Mouse (Mus musculus): ENCODE results near the gene Gm20547.
A peak's percentile ranks its signal among the peaks of the same experiment; 100 is the strongest.
"Not testable (repeated sequence)": the region's sequence is repeated elsewhere in the genome, so short reads cannot be mapped to it uniquely, and the experiment has no call there.

Gene Gm20547

DNA sequence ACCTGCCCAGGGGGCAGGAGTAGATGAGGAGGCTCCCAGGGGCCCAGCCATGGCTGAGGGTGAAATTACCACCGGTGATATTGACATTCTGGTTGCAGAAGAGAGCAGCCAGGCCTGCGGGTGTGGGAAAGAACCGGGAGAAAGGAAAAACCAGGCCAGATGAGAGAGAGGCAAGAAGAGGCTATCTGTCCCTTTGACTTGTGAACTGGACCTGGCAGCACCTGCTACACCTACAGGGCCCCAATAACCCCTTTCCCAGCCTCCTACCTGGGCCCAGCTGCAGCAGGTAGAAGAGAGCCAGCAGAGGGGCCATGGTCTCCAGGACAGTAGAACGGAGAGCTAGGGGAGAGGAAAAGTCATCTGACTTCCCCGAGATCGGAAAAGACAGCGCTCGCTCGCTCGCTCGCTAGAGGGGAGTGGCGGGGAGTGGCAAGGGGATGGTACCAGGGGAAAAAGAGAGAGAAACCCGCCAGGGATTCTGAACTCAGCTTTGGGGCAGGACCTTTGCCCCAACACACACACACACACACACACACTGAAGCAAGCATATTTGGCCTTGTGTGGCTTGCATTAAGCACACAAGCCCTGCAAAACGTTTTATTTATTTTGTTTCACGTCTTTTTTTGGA, at the start of gene Gm20547:
Gm20547 (minus strand) TSS at position 360 of the 628 bp plus-strand sequence.
- peak; percentile 36 for DNase-seq

DNA sequence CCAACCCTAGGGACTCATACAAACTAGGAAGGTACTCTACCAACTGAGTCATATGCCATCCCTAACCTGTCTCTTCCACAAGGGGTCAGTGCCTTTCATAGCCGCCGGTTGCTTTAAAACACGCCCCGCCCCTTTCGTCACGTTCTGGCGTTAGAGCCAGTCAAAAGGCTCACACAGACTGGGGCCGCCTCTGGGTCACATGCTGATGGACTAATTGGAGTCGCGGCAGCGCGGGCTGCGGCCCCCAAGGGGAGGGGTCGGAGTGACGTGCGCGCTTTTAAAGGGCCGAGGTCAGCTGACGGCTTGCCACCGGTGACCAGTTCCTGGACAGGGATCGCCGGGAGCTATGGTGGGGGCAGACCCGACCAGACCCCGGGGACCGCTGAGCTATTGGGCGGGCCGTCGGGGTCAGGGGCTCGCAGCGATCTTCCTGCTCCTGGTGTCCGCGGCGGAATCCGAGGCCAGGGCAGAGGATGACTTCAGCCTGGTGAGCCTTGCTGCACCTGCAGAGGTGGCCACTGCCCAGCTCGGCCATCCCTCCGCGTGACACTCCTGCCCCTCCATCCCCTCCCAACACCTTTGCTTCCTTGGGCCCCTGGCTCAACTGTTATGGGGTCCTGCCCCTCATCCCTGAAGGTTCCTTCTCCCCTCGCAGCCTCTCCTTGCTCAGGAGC, 49.4 kb upstream of the Gm20547 start, which contains the start of gene Neu1:
Neu1 (plus strand) TSS at position 193 of the 674 bp plus-strand sequence.
- DNase-seq: peak; percentile 99

DNA sequence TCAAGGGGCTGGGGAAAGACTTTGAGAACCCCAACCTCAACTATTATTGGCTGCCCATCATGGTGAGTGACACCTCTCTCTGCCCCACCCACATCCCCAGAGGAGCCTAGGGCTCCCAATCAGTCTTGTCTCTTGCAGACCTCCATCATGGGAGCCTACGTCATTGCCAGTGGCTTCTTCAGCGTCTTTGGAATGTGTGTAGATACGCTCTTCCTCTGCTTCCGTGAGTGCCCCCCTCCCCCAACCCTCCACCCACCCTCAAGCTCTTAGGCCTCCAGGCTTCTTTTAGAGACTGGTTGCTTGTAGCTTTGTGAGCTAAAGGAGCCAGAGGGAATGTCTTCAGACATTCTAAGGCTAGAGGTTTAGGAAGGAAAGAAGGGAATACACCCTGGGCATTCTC, 47.0 kb upstream of the Gm20547 start:
- DNase-seq: no peak

DNA sequence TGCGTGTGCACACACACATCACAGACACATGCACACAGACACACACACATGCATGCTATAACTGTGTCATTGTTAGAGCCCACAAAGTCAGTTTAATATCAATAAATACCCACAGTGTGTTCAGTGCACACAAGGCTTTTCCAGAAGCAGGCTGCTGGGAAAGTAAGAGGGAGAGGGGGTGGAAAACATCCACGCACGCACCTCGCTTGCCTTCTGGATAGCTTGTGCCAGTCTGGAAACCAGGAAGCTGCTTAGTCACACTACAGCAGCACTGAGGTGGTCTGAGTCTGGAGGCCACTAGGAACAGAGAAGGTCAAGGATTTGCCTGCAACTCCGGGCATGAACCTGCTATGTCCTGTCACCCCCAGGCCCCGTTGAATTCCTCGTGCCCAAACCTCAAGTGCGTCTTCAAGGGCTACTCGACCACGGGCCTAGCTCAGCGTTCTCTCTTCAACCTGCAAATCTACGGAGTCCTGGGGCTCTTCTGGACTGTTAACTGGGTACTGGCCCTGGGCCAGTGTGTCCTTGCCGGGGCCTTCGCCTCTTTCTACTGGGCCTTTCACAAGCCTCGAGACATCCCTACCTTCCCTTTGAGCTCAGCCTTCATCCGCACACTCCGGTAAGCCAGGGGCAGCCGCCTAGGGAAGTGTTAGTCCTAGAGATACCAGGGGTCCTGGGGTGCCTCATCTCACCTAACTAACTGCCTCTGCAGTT, 45.6 kb upstream of the Gm20547 start:
- DNase-seq: no peak

DNA sequence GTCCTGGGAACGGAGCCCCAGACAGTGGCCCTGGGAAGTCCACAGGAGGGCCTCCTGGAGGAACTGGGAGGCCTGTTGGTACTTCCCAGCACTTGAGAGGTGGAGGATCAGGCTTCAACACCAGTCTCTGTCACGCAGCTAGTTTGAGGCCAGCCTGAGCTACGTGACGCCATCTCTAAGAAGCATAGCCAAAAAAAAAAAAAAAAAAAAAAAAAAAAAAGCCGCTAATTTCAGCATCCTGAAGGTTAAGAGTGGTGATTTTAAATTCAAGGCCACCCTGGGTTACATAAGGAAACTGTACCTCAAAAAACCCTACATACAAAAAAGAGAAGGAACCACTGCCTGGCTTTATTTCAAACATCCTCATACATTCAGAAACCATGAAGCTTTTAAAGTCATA, 42.4 kb upstream of the Gm20547 start:
- no peak for DNase-seq

DNA sequence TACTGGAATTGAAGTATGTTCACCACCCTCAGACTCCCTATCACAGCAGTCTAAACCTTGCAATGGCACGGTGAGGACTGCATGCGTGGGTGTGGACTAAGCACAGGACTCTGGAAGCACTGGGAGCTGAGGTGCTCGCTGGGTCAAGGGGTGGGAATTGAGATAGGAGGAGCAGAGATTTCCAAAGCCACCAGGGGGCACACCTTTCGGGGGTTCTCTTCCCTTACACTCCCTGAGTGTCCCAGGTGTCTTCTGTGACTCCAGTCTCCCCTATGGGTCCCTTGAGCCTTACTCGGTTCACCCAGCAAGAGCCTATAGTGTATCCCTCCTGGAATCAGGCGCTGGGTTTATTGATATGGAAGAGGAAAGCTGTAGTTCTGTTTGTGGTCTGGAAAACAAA, 41.1 kb upstream of the Gm20547 start:
- DNase-seq: no peak

DNA sequence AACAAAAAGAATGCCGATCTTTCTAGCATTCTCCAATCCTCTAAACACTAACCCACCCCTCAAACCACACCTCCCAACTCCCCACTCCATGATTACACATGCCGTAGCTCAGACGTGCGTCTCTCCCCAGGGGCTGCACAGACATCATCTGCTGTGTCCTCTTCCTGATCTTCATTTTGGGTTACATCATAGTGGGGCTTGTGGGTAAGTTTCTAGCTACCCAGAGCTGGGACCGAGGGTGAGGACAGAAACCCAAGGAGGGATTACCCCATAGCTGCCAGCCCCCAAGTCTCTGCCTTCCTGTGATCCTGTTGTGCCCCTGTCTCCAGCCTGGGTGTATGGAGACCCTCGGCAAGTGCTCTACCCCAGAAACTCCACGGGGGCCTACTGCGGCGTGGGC, 35.3 kb upstream of the Gm20547 start:
- DNase-seq: no peak

DNA sequence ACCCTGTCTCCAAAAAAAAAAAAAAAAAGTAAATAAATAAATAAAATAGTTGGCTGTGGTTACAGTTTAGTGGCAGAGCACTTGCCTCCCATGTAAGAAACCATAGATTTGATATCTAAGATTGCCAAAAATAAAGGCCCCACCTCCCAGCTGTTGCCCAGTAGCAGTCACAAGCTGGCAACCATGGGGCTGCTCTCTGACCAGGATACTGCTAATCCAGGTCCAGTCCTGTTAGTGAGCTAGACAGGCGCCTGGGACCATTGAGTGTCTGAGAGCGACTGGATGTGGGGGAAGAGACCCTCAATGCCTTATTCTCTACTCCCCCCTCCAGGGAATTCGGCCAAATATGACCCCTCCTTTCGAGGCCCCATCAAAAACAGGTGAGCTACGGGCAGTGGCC, 34.5 kb upstream of the Gm20547 start:
- no peak for DNase-seq

DNA sequence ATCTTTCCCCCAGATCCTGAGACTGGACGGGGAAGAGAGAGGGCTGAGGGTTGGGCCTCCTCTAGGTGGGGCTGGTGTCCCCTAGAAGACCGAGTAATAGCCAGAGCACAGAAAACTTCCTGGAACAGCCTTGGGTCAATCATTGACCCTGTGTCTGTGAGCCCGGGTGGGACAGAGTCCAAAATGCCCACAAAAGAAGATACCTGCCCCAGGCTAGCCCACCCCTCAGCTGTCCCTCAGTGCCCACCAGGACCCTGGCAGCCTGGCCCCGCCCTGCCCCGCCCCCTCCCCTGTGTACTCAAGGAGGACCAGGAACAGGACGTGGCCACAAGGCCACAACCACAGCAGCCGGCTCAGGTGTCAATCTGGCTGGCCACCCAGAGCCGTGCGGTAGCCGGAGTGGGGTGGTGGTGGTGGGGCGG, 33.6 kb upstream of the Gm20547 start:
- peak; percentile 87 for DNase-seq

DNA sequence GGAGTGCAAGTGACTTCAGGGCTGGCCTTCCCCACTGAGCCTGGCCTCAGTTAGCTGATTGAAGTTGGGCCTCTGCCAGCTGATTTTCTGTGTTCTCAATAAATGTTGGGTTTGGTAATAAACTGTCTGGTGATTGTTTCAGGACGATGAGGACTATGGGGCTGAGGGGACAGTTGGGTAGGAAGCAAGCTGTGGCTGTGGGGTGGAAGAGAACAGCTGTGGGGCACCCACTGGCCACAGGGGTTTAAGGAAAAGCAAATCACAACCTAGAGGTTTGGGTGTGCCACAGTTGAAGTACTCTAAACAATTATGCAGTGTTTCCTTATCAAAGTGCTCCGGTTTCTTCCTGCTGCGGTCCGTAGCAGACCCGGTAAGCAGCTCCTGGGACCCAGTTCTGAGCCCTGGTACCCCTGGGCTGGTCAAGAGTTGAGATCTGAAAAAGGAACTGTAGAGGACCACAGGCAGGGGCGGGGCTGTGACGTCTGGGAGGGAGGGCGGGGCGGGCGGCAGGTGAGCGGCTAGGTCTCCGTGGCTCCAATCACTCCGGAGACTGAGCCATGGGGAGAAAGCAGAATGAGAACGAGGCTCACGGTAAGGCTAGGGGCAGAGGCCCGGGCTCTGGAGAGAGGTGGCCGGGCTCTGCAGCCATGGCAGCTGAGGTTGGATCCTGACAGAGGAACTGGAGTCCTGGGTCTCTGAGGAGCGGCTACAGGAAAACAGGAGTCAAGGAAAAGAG, 32.3 kb upstream of the Gm20547 start, which contains the start of gene Slc44a4:
Slc44a4 (plus strand) TSS at position 537 of the 736 bp plus-strand sequence.
- peak; percentile 48 for DNase-seq

DNA sequence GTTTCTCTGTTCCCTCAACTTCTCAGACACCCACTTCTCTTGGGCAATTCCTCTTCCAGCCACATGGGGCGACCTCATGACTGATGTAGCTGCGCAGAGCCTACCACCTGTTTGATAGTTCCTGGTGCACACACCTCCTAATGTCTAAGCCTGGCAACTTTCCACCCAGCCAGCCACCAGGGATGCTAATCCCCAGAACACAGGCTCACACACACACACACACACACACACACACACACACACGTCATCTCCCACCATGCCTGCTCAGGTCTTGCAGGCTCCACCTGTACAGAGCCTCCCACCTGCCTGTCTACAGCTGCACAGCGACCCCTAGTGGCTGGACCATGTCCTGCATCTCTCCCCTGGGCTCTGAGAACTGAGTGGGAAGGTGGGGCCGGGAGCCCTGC, 30.1 kb upstream of the Gm20547 start:
- peak; percentile 81 for DNase-seq

DNA sequence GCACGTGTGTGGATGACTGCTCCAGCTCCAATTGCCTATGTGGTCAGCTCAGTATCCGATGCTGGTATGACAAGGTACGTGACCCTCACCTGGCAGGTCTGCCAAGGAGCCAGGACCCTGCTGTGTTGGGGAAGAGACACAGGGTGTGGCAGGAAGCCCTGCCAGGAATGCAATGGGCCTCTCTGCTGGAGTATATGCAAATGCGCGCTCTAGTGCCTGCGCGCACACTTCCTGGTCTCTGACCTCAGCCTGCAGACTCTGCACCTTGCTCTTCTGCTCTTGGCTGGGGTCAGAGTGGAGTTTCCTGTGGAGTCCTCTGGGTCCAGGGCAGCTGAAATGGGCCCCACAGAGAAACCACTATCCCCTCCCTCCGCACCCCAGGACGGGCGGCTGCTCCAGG, 29.1 kb upstream of the Gm20547 start:
- DNase-seq: peak; percentile 73

DNA sequence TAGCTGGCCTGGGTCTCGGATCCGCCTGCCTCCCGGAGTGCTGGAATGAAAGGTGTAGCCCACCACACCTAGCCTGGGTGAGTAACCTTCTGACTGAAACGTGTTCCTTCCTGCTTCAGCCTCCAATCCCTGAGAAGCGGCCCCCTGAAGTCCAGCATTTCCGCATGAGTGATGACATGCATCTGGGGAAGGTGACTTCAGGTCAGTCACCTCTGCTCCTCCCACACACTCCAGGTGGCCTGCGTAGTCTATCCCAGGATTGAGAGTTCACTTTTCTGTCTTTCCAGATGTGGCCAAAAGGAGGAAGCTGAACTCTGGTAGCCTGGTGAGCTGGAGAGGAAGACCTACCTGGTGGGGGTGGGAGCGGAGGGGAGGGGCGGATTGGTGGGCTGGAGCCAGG, 21.1 kb upstream of the Gm20547 start:
- no peak for DNase-seq

DNA sequence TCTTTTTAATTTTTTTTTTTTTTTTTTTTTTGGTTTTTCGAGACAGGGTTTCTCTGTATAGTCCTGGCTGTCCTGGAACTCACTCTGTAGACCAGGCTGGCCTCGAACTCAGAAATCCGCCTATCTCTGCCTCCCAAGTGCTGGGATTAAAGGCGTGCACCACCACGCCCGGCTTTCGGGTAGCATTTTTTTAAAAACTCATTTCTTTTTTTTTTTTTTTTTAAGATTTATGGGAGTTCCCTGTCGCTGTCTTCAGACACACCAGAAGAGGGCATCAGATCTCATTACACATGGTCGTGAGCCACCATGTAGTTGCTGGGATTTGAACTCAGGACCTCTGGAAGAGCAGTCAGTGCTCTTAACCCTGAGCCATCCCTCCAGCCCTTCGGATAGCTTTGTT, 20.1 kb upstream of the Gm20547 start:
- DNase-seq: not testable (repeated sequence)

DNA sequence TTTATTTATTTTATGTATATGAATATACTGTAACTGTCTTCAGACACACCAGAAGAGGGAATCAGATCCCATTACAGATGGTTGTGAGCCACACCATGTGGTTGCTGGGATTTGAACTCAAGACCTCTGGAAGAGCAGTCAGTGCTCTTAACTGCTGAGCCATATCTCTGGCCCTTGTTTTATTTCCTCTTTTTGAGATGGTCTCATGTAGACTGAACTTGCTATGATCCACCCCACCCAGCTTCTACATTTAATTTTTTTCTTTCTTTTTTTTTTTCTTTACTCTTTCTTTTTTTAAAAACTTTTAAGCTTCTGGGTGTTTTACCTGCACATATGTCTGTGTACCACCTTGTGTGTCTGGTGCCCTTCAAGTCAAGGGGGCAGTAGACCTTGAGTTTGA, 19.0 kb upstream of the Gm20547 start:
- not testable (repeated sequence) for DNase-seq

DNA sequence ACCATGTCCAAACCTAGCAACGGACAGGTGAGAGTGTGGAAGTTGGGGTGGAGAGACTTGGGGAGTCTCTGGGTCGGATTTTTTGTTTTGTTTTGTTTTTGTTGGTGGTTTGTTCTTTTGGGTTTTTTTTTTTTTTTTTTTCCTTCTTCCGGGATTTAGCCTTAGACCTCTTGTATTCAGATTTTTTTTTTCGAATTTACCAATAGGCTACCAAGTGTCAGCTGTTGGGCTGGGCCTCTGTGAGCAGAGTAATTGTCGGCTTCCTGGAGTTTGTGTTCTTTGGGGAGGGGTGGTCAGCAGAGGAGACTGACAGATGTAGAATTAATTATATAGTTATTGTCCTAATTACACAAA, 18.0 kb upstream of the Gm20547 start:
- DNase-seq: no peak

DNA sequence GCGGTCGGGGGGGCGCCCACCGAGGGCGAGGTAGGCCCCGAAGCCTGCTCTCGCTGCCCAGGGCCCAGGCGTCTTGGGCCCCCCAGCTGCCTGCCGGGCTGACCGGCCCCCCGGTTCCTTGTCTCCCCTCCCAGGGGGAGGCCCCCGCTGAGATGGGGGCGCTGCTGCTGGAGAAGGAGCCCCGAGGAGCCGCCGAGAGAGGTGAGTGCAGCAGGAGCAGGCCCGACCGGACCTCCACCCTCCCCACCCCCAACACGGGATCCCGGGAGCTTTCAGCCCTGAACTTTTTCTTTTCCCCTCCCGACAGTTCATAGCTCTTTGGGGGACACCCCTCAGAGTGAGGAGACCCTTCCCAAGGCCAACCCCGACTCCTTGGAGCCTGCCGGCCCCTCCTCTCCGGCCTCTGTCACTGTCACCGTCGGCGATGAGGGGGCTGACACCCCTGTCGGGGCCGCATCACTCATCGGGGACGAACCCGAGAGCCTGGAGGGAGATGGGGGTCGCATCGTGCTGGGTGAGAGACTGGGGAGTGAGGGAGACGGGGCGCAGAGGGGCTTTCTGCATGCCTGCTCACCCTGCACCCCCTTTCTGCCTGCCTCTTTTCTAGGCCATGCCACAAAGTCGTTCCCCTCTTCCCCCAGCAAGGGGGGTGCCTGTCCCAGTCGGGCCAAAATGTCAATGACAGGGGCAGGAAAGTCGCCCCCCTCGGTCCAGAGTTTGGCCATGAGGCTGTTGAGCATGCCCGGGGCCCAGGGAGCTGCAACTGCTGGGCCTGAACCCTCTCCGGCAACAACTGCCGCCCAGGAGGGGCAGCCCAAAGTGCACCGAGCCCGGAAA, 17.4 kb upstream of the Gm20547 start:
- DNase-seq: no peak

DNA sequence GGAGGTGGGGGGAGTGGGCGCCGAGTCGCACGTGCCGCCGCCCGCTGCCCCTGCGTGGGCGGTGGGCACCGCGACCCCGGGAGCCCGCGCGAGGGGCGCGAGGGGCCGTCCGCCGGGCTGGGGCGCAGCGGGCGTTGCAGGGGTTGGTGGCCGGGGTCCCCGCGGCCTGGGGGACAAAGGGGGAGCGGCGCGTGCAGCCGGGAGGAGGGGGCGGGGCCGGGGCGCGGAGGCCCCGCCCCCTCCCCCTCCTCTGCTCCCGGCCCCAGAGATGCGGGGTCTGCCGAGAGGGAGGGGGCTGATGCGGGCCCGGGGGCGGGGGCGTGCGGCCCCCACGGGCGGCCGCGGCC, 16.8 kb upstream of the Gm20547 start:
- DNase-seq: no peak

DNA sequence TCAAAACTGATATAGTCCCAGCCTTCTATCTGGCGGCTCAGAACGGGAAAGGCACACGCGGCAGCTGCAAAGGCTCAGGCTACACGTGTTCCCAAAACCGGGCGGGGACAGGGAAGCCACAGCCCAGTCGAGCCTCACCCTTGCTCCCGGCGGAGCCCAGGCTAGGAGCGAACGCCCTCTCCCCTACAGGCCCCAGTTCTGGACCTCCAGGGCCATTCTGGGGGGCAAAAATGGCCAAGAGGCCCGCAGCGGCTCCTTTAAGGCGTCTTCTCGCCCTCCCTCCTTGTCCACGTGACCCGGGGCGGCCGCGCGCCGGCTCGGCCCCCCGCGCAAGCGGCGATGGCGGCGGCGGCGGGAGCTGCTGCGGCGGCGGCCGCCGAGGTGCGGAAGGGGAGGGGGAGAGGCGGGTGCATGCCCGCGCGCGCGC, 16.3 kb upstream of the Gm20547 start, which contains the start of the genes C2 and Ehmt2:
C2 (minus strand) TSS at position 106 of the 427 bp plus-strand sequence.
Ehmt2 (plus strand) TSS at position 310 of the 427 bp plus-strand sequence.
- DNase-seq: peak; percentile 79

DNA sequence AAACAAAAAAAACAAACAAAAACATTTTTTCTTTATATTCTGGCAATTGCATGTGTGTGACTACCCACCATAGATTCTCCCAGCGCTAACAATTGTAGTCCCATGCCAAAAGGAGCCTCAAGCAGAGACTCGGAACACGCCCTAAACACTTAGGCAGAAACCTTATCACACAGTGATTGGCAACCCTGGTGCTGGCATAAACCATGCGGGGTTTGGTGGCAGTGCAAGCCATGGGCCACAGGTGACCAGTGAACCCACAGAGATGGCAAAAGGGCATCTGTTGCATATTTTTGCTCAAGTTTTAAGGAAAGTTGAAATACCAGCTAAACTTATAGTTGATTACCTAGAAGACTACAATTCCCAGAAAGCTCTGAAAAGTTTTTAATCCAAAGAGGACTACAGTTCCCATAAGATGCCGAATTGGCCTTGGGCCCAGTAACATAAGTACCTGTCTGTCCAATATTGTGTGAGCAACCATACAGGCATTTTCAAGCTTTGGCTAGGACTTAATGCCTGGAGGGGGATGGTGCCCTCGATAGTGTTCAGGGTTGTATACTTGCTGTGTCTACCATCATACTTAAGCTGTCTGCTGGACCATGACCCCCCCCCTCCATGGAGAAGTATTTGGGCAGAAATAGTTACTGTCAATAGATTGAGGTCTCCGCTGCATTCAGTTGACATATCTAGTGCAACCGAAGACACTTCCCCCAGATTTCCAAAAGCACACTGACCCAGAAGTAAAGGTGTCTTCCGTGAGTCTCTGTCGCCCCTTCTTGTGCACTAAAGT, 15.7 kb upstream of the Gm20547 start:
- DNase-seq: peak; percentile 55

DNA sequence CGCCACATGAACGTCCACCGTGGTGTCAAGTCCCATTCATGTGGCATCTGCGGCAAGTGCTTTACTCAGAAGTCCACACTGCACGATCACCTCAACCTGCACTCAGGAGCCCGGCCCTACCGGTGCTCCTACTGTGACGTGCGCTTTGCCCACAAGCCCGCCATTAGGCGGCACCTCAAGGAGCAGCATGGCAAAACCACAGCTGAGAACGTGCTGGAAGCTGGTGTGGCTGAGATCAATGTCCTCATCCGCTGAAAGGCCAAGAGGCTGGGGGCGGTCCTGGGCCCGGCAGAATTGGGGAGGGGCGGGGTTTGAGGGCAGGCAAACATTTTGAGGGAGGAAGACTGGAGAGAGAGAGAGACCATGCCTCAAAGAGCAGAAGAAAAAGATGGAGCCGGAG, 14.5 kb upstream of the Gm20547 start:
- DNase-seq: no peak

Data from kidney, adult 11 months (tissue).